Mouse (Mus musculus) erythroblast, adult 5-6 weeks (primary cell): ENCODE data around the gene Cda. TPM values are rescaled to one million over a fixed set of nuclear protein-coding genes. Genes with fewer than 3 reads are reported as not detected.

Source experiments
- ATAC-seq: replicated peaks from 2 replicates; pipeline ENCODE4 v1.8.0; 2016; ENCODE audit warnings: moderate number of reproducible peaks, mild to moderate bottlenecking, moderate TSS enrichment, inconsistent platforms; ENCODE audit not compliant: poor library complexity, low FRiP score, severe bottlenecking
- total RNA-seq, 2 experiments: library from RNA; stranded (forward) in 1 of 2; stranded (reverse) in 1 of 2; fragments of 150-400 nt in 1 of 2; fragments of 200-764, 138-1000 nt in 1 of 2; gene quantifications; 2 replicates each; pipeline versions ENCODE4 v1.2.3 to v1.2.4; 2015 to 2017; ENCODE audit warnings: low replicate concordance in 2 of 2

The Cda gene
- total RNA-seq, 2 experiments from 2014 or later, result not detected

DNA sequence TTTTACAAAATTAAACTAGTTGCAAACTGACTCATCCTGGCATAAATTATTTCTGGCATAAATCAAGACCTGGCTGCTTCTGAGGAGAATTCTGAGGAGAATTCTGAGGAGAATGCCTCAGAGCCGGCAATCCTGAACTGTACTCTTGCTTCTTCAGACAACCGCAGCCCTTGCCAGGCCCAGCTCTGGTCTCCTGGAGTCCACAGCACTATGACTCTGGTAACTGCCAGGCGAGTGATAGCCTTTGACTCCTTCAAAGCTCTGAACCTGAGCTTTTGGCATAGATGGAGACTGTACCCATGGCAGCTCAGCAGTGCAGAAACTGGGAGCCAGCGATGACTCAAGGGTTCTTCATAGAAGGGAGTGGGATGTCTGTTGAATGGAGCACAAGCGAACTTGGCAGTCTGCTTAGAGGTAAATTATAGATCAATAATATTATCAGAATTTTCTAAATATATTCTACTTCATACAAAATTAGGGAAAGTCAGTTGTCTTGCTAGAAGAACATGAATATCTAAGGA is 3.3 kb upstream of the Cda start:
- ATAC-seq, result no peak

DNA sequence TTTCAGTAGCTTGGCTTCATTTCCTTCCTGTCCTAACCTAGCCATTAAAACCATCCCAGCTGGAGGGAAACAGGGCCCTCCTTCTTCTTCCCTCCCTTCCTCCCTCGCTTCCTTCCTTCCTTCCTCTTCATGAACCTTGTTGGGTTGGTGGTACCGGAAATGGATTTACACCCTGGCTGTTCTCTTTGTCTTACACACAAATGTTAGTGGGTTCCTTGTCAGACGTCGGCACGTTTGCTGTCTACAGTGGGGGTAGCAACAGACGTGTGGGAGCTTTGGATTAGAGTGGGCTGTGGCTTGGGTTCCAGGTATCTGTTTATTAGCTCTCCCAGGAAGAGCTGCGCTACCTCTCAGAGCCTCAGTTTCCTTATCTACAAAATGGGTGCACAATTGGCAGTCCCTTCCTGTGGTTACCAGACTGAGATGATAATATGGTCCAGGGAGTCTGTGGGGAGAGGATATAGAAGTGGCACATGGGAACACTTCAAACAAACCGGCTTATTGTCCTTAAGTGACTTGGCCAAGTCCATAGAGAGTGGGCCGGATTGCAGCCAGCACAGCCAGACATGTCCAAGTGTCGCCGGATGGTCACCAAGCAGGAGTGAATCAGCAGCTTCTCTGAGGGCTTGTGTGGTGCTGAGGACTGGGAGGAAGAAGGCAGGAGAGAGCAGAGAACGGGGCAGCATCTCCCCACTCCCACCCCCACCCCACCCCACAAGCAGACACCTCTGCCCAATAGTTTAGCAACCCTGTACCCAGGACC is 887 bp upstream of the Cda start:
- no peak for ATAC-seq

DNA sequence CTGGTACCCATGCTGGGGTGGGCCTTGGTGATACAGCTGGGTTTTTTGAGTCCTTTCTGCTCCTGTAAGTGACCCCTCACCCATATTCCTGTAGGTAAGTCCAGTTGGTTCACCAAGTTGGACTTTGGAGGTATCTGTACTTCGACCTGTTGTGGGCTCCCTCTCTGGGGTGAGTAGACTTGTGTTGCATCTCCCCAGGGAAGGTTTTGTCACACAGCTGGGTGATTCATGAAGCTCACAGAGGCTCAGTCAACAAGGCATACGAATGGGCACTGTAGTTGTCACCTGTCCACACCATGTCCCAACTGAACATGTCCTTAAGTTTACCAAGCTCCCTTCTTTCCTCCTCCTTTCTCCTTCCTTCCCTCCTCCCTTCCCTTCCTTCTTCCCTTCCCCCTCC is 1.2 kb downstream of the Cda start:
- no peak for ATAC-seq

DNA sequence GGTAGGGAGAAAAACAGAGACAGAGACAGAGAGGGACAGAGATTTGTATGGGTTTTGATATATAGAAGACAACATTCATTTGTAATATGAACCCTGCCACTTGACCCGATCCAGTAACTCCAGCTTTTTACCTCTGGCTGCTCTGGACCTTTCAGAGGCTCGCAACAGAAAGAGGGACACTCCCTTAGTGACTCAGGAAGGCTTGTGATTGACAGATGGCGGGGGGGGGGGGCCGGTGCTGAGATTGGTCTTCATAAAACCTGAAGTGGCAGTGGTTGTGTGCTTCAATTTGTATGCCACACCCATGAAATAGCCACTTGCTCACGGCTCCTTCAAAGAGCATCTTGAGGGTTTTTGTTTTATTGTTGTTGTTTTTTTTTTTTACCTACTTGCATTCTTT is 4.3 kb downstream of the Cda start:
- ATAC-seq, result no peak

DNA sequence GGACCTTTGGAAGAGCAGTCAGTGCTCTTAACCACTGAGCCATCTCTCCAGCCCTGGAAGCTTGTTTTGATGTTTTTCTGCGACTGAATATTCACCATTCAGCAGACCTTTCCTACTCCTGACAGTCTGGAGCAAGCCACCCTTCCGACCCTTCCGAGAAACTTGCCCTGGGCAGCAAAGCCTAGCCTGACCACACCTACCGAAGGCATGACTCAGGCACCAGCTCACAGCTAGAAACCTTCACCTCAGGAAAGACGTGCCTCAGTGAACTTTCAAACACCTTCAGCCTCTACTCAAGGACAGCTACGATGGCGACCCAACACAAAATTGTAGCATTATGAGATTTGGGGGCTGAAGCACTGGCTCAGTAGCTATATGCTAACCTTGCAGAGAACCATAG is 4.9 kb downstream of the Cda start:
- no peak for ATAC-seq

DNA sequence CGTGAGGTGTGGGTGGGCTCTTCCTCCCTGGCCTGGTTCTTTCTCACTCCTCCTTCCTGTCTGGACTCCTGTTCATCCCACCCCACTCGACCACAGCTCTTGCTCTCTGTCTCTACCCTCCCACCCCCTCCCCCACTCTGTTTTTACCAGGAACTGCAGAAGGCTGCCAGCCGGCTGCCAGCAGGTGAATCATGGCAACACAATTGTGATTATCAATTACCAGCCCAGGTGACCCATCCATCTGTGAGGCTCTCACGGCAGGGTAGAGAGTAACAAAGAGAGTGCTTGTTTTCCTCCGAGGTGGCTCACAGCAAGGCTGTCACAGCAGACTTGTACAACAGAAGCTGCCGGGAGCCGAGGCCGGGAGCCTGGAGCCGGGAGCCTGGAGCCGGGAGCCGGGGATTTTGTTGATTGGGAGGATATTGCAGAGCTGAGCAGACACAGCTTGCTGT is 6.4 kb downstream of the Cda start:
- ATAC-seq, result no peak

DNA sequence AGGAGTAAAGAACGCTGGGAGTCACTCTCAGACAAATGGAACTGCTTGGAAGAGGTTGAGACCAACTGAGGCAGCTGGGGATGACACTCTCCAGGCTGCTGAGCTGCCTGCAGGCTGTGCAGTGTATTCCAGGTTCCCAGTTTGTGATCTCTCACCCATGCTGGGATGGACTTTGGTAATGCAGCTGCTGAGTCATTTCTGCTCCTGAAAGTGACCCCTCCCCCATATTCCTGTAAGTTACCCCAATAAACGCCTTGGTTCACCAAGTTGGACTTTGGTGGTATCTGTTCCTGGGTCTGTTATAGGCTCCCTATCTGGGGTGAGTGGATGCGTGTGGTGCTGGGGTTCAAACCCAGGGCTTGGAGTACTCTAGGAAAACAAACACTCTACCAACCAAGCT is 9.6 kb downstream of the Cda start:
- ATAC-seq, result no peak

DNA sequence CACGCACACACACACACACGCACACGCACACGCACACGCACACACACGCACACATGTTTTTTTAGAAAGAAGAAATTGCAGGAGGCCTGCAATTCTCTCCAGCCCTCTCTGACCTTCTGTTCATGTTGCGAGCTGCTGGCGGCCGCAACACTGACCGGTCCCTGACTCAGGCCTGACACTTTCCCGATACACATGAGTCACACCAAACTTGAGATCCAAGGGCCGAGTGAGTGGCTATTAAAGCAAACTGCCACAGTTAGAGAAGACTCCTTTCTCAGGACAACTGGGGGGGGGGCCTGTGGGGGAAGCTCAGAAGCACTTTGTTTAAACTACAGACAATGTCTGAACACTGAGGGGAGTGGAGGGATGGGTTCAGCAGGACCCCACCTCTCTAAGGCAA is 11.2 kb downstream of the Cda start:
- no peak for ATAC-seq

DNA sequence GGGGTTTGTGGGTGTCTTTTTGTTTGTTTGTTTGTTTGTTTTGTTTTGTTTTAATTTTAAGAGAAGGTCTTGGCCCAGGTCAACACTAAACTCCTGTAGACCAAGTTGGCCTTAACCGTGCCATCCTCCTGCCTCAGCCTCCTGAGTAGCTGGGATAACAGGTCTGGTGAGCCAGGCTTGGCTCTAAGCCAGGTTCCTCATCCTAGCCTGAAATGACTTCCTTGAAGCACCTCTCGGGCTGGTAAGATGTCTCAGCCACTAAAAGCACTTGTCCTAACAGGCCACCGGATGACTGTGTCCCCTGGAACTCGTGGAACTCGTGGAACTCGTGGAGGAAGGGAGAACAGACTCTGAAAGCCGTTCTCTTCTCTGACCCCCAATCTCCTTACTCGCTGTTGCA is 11.7 kb downstream of the Cda start:
- ATAC-seq, result no peak

DNA sequence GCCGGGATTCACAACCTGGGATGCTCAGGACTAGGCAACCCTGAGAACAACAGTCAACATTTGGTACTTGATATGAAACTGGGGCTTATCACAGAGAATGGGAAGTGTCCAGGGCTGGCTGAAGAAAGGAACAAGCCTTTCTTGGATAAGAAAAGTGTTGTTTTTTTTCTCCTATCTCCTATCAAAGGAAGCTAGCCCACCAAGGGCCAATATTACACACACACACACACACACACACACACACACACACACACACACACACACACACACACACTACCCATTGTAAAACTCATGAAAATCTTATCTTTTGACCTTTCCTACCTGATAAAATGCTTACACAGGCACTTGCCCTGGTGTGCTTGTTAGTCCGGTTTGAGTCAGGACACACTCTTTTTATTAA is 12.3 kb downstream of the Cda start:
- no peak for ATAC-seq

DNA sequence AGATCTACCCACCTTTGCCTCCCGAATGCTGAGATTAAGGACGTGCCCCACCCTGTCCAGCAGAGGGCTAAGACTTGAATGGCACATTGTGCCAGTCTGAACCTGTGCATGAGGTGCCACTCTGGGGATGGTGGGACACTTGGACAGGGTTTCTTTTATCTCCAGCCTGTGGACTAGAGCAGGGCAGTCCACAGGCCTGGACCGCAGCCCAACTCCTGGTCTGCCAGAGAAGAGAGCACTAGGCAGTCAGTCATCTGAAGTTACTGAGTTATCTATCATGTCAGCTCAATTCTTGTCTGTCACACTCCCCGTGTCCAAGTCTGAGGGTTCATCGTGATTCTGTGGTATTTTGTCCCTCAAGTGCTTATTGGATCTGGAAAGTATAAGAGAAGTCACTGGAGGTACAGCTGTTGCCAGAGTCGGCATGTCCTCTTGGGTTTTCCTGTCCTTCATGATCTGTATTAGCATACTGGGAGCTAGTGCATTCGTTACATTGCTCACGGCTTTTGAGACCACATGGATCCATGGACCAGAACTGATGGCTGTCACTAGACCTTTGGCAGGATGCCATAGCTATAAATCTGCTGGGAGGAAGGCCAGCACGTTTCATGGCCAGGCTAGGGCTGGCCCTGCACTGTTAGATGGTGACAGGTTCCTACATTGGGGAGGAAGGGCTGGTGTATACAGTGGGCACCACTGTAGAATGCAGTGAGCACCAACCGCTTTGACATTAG is 14.2 kb downstream of the Cda start:
- no peak for ATAC-seq

DNA sequence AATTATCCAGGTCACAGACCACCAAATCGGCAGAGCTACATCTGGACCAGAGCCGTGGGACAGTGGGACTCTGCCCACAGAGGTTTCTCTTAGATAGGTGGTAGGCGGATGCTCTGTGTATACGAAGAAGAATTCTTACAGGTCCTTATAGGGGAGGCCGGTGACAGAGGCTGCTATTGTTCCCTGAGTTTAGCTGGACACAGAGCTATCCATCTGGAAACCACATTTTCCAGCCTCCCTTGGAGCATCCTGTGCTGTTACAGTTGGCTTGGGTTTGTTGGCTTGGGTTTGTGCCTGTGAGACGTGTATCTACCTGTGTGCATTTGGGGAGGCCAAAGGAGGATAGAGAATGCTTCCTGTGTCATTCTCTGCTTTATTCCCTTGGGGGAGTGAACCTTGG is 15.1 kb downstream of the Cda start:
- no peak for ATAC-seq

DNA sequence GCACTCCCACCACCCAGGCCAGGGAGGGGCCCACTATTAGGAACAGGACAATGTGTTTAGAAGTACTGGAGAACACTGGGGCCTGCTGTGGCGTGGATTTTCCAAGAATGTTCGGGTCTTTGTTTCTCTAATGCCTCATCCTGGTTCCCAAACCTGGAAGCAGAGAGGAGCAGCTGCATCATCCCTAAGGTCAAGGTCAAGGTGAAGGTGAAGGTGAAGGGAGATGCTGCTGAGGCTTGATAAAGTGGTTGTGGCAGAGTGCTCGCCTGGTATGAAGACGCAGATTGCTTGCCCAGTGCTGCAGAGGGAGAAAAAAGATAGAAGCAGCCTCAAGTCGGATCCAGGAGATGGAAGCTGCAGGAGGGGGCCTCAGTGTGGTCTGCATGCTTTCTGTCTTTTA is 16.0 kb downstream of the Cda start:
- ATAC-seq, result no peak

DNA sequence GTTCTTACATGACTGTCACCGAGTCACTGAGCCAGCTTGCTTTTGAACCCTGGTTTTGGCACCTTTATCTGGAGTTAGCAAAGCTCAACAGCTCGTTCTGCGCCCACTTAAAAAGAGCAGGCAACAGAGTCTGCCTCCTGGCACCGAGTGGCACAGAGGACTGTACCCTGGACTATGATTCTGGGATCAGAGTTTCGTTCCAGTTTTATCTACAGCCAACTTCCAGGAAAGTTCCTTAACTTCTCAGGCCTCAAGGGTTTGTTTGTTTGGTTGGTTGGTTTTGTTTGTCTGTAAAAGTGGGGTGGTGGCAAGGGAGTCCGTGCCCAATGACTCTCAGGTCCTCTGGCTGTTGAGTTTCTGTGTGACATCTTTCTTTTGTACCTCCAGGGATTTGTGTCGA is 19.1 kb downstream of the Cda start:
- ATAC-seq, result no peak

DNA sequence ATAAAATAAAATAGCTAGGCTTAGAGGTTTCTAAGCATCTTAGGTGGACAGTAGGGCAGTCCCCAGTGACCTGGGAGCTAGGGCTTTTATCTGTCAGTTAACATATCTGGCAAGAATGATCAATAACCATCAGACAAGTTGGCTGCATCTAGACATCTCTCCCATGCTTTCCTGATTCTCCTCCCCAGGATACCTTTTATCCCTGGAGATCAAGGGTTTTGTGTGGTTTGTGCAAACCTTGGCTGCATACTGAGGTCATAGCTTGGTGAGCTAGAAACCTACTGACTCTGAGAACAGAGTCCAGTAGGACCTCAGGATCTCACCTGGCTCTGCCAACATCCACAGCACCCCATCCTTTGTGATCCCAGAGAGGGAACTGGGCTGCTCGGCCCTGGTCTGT is 20.5 kb downstream of the Cda start:
- ATAC-seq, result no peak

DNA sequence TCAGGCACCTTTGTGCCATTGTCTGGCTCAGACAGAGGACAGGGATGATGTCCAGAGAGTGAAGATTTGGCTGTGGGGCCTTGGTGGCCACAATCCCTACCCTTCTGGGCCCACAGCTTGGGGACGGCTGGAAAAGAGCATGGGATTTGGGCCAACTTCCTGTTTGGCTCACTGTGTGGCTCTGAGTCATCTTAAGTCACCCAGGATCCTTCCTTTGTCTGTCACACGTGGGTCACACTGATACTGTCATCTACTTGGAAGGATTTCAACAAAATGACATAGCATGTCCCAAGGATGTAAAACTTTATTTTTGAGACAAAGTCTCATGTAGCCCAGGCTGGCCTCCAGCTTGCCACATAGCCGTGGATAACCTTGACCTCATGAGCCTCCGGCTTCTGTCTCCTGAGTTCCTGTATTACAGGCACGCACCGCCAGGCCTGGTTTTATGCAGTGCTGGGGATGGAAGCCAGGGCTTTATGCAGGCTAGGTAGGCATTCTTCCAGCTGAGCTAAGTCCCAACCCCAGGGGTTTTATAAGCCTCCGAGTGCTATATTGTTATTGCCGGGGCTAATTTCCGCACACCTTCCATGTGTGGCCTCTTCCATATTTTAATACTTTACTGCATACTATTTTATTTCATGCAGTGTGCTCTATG is 22.8 kb downstream of the Cda start:
- ATAC-seq, result no peak

DNA sequence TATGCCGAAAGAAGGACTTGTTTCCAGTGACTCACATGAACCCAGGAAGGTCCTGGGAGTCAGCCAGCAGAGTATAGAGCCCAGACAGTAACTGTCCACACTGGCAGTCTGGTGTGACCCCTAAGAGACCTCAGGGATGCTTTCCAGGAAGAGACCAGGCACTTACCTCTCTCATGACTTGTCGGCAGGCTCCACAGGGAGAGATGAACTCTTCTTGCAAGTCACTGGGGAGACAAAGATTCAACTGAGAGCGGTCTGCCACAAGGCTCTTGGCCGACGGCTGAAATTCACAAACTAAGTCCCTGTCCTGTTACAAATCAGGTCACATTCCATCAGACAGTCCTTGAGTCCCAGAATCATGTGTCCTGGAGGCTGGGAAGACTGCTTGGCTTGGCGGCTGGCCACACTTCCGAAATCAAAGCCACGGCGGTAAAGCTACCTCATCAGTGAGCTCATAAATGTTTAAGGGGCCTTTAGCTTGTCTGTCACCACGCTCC is 24.4 kb downstream of the Cda start:
- ATAC-seq, result no peak

DNA sequence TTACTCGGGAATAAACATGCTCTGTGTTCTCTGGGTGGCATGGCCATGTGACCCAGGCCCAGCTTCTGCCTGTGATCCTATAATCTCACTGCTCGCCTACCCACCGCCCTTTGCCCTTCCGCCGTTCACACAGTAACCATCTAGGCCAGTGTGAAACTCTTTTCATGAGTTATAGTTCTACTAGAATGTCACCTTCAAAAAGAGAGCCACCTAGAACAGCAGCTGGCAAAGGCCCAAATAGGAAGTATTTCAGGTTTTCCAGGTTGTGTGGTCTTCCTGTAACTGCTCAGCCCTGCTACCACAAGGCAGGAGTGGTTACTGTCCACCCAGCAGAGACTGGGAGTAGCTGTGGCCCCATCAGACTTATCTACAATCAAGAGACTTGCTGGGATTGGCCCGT is 25.0 kb downstream of the Cda start:
- no peak for ATAC-seq

DNA sequence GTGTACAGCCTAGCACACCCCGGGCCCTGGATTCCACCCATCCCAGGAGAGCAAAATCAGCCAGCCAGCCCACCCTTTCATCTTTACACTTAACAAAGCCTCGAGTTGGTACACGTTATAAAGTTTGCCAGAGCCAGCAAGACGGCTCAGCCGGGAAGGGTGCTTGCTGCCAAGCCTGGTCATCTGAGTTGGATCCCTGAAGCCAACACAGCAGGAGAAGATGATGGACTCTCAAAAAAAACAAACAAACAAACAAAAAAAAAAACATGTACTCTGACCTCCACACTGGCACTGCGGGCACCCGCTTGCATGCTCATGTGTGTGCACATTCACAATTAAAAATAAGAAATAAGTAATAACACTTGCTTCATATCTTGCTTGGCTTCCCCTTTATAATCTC is 25.7 kb downstream of the Cda start:
- ATAC-seq, result no peak

DNA sequence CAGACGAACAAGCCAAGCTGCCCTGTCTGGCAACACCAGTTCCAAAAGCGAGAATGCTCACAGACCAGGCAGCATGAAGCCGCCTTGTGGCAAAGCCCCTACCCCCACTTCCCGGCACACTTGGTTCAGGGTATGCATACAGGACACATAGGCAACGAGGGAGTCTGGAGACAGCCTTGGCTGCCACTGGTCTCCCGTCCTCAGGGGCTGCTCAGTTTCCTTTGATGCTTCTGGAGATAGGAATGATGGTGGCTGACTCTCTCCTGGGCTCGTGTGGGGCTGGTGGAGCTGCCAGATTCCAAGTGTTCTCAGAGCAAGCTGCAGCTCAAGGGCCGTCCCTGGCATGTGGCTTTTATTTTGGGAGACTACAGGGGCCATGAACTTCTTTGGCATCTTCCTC is 26.4 kb downstream of the Cda start:
- ATAC-seq, result no peak

DNA sequence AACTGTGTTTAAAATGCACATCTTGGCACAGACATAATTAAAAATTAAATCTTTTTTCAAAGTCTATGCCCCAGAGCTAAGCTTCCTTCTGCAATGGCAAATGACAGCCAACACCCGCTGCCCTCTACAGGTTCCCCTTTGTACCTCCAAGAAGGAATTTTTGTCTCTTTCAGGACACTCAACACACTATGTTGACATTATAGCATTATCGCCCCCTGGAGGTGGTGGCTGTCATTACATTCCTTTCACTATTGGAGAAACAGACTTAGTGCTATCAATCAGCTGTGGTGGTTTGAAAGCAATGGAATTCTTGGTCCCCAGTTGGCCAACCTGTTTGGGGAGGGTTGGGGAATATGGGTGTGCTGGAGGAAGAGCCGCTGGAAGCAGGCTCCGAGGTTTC is 27.8 kb downstream of the Cda start:
- ATAC-seq, result 0 out of 2 replicates have a peak, but pooled peaks have one; percentile 18
